Mouse (Mus musculus) adrenal gland, postnatal 10 days (tissue): ENCODE results near the gene Polr2b. TPM values are rescaled to one million over a fixed set of nuclear protein-coding genes. Genes with fewer than 3 reads are reported as not detected.

ENCODE experiments used
- DNase-seq: peaks from one replicate; pipeline ENCODE4 v3.0.0; 2021; ENCODE audit warnings: mixed read lengths
- total RNA-seq, 2 experiments: library from RNA; stranded (reverse); gene quantifications; 2 replicates each; pipeline ENCODE4 v1.2.3; 2021

The Polr2b gene
- total RNA-seq, 2 experiments from 2014 or later = 52.2 to 55.9 TPM

- no peak for DNase-seq
Measured at GRCm38 (mm10) chr5:77363650-77364049, 53.7 kb downstream of the Polr2b start.

GRCm38 (mm10) chr5:77364443-77365038, 54.6 kb downstream of the Polr2b start:
- no peak for DNase-seq

GRCm38 (mm10) chr5:77366313-77366712, 56.4 kb downstream of the Polr2b start:
- DNase-seq = no peak

- DNase-seq = peak; percentile 52
Measured at GRCm38 (mm10) chr5:77367145-77367544, 57.2 kb downstream of the Polr2b start.

GRCm38 (mm10) chr5:77367682-77368081, 57.7 kb downstream of the Polr2b start:
- DNase-seq = peak; percentile 46

GRCm38 (mm10) chr5:77368194-77368593, 58.2 kb downstream of the Polr2b start:
- DNase-seq = no peak

GRCm38 (mm10) chr5:77369394-77369793, 59.4 kb downstream of the Polr2b start:
- DNase-seq = no peak

- DNase-seq = no peak
Measured at GRCm38 (mm10) chr5:77370378-77370892, 60.5 kb downstream of the Polr2b start.

- no peak for DNase-seq
Measured at GRCm38 (mm10) chr5:77372242-77372641, 62.3 kb downstream of the Polr2b start.

GRCm38 (mm10) chr5:77372778-77373177, 62.8 kb downstream of the Polr2b start:
- peak; percentile 63 for DNase-seq

GRCm38 (mm10) chr5:77374945-77375344, 65.0 kb downstream of the Polr2b start:
- no peak for DNase-seq

- no peak for DNase-seq
Measured at GRCm38 (mm10) chr5:77375546-77375945, 65.6 kb downstream of the Polr2b start.

- DNase-seq = no peak
Measured at GRCm38 (mm10) chr5:77378027-77378426, 68.1 kb downstream of the Polr2b start.

GRCm38 (mm10) chr5:77379434-77380135, 69.6 kb downstream of the Polr2b start:
- no peak for DNase-seq

GRCm38 (mm10) chr5:77380321-77380901, 70.5 kb downstream of the Polr2b start:
- no peak for DNase-seq

- no peak for DNase-seq
Measured at GRCm38 (mm10) chr5:77381283-77381682, 71.3 kb downstream of the Polr2b start.

GRCm38 (mm10) chr5:77381686-77382085, 71.7 kb downstream of the Polr2b start:
- DNase-seq = no peak

- DNase-seq = no peak
Measured at GRCm38 (mm10) chr5:77383799-77384554, 74.0 kb downstream of the Polr2b start.

GRCm38 (mm10) chr5:77384724-77385123, 74.8 kb downstream of the Polr2b start:
- DNase-seq = no peak

- no peak for DNase-seq
Measured at GRCm38 (mm10) chr5:77385221-77385620, 75.3 kb downstream of the Polr2b start.

GRCm38 (mm10) chr5:77385900-77386595, 76.1 kb downstream of the Polr2b start:
- DNase-seq = no peak
